Mouse (Mus musculus) adipocyte (in vitro differentiated cells): ENCODE data around the gene Astn1.

Source experiments
- DNase-seq: peaks from one replicate; pipeline ENCODE4 v3.0.0-alpha.2; 2016; ENCODE audit warnings: low spot score

Gene Astn1

DNA sequence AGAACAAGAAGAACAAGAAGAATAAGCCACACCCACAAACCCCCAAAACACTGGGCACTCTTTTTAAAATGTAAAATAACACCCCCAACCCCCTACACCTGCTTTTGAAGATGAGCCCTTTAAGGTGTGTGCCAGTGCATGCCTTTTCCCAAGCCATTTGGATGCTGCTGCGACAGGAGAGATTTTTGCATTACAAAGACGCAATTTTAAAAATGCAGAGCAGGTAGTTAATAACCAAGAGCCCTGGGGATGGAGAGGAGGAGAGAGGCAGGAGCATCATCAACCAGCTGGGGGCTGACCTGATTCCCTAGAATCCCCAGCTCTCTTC lies at the start of gene Astn1:
TSS of gene Astn1 (plus strand) at position 310 of the 328 bp plus-strand sequence.
- no peak for DNase-seq

DNA sequence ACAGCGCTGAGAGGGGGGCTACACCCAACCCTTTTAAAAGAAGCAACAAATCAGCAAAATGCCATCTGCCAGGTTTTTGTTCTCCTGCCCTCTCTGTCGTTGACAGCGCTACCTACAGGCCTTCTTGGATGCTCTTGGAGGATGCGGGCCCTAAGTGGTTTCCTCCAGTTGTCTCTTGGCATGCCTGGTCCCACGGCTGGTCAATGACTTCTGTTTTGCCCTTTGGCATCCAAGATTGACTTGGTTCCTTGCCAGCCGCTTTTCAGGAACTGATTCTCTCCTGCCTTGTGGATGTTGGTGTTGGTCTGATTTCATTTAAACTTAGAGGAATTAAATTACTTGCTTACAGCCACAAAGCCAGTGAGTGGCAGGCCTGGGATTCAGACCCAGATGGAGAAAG lies 38.7 kb upstream of the Astn1 start:
- no peak for DNase-seq

DNA sequence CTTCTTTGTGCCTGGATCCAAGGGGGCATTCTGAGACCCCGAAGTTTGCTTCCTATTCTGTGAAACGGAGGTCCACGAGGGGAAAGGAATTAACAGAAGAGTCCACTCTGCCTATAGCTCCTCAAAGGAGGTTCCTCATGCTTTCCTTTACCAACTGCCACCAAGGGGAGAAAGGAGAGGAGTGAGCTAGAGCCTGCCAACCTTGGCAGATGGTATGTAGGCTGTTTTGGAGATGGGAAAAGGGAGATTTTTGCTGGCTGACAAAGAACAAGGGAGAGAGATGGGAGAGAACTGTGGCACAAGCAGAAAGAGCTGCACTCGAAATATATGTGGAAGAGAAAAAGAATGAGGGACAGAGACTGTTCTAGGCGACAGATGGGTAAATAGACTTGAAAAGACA lies 33.9 kb upstream of the Astn1 start:
- no peak for DNase-seq

DNA sequence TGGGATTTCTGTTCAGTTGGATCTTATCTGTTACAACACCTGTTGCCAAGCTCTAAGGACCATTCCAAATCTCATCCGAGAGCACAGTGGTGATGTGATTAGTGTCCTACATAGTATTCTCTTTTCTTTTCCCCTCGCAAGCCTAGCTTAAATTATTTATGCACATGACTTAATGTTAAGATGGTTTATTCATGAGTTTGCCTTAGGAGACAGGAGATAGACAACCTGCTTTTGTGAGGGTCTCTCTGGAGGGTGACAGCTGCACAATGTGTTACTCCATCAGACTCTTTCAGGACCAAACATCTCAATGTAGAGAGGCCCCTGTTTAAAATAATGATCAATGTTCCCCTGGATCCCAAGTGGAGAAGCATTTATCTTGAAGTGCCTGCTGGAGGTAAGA lies 33.2 kb upstream of the Astn1 start:
- DNase-seq: no peak

DNA sequence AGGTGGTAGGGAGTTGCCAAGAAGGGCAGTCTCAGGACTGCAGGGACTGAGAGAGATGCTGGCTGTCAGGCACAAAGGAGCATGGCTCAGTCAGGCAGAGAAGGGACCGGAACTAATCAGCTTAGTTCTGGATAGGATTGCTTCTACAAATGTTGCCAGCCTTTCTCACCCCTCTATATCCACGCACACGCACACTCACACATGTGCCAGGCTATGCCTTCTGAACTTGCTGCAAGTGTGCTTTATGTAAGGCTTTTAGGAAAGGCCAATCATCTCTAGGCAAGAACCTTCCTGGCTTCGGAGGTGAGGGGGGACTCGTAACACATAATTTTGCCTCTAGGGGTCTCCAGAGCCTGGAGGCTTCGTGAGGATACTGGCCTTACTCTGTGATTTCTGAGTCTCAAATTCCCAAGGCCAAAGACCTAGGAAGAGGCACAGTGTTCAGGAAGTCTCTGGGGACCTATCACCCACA lies 18.8 kb upstream of the Astn1 start:
- DNase-seq: no peak

DNA sequence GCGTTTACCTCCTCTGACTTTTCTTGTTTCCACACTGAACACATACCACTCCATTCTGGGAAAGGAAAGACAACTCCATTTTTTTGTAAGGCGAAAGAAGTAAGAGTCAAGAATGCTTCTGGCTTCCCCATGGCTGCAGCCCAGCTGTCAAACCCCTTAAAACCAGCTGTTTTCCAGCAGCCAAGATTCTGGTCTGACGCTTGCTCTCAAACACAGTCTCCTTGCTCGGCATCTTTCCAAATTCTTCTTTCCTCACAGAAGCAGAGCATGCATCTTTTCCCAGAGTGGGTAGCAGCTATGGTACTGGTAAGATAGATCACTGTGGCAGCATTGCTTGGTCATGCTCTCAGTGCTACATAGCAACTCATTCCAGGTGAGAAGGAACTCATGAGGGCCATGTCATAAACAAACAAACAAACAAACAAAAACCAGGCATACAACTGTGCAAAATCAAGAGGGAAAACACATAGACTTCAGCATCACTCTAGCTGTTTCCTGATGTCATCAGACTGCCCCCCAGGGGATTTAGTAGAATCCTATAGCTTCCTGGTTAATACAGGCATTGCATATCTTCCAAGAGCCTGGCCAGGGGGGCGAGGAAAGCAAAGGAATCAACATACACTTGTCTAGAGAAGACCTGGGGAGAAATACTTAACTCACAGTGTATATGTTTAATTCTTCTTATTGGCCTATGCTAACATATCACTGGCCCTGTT lies 8.3 kb upstream of the Astn1 start:
- no peak for DNase-seq

DNA sequence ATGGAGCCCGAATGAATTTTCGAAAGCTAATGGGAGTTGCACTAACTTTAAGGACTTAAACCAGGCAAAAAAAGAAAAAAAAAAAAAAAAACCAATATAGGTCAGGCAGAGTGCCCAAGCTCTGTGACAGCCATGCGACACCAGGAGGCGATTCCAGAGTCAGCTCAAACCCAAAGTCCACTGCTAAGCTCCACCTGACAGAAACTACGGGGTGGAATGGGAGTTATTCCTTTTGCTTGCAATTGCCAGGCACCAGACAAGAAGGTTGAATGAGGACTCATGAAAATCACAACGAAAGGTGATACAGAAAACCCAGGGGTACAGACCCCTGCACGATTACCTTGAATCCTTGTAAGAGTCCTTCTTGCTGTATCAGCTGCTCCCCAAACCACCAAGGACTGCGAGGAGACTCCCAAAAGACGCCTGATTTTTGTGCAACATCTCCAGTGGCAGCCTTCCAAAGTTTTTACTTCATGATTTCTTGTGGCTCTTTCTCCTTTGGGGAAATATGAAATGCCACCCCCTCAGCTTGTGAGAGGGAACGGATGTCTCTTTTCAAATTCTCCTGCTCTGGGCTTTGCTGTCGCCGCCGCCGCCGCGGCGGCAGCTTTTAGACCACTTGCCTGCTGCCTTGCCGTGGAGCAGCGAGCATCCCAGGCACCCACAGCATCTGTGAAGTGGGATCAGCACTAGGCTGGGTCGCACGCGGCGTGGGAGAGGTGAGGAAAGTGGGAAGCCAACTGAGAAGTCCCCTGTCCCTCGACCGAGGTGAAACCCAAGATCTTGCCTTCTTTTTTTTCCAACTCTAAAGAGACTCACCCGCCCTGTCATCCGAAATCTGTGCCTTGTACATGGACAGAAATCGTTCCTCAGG lies 6.7 kb upstream of the Astn1 start:
- no peak for DNase-seq

DNA sequence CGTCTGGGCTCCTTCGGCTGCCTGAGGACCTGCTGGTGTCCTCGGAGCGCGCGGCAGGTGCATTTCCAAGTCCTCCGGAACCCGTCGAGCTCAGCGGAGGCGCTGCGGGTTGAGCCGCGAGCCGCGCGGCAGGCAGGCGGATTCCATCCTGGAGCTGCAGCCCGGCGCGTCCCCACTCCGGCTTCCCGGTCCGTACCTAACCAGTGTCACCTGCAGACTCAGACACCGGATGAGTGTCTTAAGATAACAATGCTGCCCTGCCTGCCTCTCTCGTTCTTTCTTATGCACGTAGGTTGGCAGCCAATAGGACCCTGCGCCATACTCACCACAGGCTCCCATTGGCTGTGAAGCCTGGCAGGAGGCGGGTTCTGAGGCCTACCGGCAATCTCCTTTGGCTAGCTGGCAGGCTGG lies 6.0 kb upstream of the Astn1 start, which contains the start of gene Brinp2:
TSS of gene Brinp2 (minus strand) at position 276 of the 411 bp plus-strand sequence.
- DNase-seq: no peak

DNA sequence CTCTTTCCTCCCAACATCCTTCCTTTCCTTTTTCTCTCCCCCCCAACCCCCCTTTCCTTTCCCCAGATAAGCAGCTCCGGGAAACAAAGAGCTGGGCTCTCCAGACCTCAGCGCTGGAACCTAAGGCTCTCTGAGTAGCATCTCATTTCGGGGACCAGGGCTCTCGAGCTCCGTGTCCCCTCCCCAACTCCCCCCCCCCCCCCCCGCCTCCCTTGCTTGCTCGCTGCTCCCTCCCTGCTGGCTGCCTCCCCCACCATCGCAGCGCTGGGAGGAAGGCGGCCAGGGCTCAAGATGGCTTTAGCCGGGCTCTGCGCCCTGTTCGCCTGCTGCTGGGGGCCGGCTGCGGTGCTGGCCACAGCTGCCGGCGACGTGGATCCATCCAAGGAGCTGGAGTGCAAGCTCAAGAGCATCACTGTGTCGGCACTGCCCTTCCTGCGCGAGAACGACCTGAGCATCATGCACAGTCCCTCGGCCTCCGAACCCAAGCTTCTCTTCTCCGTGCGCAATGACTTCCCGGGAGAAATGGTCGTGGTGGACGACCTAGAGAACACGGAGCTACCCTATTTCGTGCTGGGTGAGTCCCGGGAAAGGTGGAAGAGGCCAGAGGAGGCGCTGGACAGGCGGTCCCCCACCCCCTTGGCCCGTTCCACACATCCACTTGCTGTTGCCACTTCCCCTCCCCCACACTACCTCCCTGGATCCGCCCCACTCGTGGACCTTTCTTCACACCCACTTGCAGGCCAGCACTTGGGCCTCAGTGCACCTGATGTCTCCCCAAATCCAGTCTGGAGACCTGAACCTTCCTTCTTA lies 424 bp downstream of the Astn1 start:
- DNase-seq: no peak

DNA sequence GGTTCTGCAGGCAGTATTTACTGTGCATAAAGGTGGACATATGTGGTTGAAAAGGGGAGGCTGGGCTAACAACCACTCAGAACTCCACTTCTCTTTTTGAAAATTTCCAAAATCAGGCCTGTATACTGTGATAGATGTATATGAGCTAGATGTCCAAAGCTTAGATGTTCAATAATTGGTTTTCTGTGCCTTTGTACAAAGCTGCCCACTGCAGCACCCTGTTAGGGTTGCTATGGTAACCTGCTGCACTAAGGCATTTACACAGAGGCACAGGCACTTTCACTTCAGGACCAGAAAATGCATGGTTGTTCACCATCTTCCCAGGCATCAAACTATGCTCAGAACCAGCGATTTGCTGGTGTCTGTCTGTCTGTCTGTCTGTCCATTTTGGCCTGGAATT lies 2.4 kb downstream of the Astn1 start:
- DNase-seq: no peak

DNA sequence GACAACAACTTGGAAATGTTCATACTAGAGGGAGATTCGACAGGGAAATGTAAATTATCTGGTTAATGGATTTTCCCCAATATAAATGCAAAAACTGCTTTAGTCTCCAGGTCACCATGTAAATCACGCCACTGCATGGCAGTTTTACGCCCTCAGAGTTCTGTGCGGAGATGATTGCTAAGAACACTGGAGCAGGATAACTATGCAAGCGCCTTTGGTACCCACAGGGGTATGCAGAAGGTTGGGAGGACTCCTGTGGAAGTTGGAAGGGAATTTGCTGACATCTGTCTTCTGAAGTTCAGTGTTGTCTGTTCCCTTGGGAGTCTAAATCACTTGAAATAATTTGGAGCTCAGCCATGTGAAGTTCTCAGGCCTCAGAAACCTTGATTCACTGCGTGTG lies 20.2 kb downstream of the Astn1 start:
- no peak for DNase-seq

DNA sequence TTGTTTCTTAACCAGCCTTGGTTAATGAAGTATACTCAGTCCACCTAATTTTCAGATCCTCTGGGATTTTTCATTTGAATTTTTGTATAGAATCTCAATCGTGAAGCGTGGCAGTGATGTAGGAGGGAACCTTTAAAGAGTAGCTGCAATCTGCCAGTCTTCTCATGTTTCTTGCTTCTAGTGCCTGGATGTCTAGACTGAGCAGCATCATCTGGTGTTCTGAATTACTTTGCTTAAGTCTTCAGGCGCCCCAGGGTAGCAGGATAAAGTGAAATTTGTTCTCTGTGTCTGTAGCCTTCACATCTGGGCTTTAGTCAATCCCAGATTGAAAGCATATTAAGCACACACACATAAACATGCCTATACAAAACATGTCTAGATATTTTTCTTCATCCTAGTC lies 21.1 kb downstream of the Astn1 start:
- no peak for DNase-seq

DNA sequence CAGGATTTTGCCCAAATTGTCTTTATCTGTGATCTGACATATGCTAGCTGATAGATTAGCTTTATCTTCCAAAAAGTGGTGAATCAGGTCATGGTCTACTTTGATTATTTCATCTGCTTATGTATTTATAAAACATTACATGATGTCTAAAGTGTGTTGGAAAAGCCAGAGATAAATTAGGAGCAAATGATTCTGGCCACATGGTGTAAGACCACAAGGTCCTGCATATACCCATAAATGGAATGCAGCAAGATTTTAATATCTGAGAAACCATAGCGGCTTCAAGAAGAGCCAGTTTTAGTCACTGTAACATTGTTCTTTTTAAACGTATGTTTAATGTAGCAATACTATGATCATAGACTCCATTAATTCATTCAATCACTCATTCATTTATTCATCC lies 23.2 kb downstream of the Astn1 start:
- no peak for DNase-seq

DNA sequence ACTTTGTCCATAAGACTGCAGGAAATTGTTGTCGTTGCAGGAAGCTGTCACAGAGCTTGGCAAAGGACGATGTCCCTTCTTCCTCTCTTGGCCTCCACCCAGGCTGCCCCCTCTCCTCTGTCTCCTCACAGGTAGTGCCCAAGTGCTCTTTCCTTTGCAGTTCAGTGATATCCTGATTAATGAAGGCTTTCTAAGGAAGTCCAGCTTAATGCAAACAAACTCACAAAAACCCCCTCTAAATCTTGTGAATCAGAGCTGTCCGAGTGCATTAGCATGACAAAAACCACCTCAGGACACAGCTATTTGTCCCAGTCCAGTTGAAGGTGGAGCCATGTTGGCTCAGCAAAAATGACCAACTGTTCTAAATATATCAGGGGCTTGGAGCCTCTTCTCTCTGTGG lies 24.7 kb downstream of the Astn1 start:
- DNase-seq: no peak

DNA sequence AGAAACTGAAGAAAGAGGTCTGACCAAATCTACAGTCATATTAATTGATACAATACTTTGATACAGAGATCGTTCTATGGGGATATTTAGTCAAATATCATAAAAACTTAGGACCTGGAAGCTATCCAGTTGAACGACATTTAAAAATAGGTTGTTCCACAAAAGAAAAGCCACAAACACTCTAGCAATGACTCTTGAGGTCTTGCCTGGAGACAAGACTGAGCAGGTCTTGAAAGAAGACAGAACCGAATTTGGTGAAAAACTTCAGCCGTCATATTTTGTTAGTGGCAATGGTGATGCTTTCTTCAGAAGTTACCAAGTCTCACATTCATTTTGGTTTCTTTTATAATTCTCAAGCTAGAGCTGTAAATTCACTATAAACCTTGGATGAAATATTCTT lies 26.9 kb downstream of the Astn1 start:
- DNase-seq: no peak

DNA sequence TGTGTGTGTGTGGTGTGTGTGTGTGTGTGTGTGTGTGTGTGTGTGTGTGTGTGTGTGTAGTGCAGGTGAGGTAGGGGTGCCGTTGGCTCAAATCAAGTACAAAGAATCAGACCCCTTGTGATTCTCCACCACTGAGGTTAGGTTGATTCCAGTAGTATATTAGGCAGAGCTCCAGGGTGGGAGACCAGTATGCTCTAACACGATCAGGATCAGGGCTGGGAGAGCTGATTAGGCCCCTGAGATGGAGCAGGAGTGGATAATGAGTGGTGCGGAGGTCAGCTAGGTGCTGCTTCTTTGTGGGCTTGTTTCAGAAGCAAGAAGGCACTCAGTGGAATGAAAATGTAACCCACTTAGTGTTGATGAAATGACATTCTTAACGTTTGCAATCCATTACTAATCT lies 28.6 kb downstream of the Astn1 start:
- DNase-seq: no peak

DNA sequence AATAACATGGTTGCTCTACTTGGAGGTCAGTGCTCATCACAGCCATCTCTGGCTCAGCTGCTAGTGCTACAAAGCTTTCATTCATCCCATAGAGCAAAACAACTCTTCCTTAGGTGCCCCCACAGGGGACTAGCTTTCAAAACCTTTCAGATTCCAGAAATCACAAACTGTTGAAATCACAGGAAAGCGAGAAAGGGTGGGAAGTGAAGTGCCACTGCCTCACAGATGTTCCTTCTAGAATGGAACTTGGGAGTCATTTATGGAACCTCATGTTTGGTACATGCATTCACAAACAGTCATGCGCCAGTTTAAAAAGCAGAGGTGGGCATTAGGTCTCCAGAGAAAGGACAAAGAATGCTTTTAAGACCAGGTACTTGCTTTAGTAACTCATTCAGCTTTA lies 35.0 kb downstream of the Astn1 start:
- DNase-seq: no peak

DNA sequence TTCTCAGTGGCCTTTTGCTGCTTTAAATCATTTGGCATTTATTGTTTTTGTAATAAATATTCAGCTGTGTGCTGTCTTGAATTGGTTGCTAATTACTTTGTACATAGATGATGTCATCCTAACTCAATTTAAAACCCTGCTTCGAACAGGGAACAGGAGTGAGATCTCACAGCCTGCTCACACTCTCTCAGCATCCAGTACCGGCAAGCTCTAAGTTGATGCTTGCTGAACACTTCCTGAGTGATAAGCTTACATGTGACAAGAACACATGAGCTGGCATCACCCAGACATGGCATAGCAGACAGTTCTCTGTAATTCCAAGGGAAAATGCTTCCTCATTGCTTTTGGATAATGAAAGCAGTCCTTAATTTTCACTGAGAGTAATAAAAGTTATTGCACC lies 38.8 kb downstream of the Astn1 start:
- DNase-seq: no peak

DNA sequence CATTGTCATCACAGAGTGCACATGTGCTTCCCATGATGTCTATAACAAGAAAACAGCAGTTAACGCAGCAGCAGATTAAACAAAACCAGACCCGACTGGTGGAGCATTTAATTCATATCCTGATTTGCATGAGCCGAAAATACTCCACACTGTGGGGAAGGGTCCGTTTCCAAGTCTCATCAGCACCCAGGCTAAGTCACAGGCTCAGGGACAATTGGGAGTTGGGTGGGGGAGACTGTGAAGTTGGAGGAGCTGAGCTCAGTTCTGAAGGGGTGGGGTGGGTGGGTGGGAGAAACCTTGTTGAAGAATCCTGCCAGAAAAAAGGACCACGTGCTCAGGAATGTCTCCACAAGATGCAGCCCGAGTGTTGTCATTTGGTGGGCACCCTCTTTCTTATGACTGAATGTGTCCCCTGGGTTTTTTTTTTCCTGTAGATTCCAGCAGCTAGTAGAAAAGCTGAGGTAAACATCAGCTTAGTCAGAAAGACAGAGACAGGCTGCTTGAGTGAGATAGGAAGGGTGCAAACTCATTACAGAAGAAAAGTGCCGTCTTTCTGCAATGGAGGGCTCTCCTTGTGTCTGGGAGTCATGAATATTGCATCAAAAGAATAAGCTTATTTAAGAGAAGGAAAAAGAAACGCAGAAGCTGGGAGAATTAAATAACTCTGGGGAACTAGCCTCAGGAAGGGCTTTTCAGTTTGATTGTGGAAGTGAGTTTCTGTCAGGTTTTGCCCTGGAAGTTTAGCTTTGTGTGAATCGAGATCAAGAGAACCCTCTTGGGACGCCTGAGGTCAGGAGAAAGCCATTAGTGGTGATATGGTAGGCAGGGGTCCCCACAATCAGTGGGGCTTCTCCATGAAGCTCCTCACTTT lies 44.1 kb downstream of the Astn1 start:
- DNase-seq: no peak

DNA sequence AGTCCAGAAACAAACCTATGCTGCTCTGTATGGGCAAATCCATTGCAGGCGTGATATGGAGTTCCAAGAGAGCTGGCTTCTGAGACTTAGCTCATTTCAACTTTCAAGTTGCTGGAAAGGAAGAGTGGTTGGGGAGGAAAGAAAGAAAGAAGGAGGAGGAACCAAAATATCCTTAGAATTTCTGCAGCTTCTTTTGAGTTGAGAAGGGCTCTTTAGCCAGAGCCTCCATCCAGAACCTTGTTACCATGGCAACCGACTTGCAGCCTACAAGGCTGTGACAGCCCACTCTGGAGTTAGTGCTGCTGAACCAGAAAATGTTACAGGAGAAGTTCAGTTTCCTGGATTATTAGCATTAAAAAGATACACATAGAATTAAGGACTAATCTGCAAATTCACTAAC lies 46.1 kb downstream of the Astn1 start:
- no peak for DNase-seq

DNA sequence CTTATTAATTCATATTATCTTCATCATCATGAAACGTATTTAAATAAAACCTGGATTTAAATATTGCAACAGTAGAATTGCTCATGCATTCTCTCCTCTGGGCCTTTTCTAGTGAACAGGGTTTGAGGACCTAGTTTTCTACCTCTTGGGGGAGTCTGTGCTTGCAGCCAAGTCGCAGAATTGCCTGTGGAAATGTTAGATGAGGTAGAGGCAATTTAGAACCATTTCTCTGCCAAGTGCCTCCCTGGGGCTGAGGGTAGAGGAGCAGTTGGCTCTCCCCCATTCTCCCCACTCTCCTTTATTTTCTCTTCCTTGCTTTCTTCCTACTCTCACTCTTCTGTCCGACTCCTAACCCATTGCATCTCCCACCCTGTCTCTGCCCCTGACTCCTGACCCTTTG lies 49.1 kb downstream of the Astn1 start:
- no peak for DNase-seq

DNA sequence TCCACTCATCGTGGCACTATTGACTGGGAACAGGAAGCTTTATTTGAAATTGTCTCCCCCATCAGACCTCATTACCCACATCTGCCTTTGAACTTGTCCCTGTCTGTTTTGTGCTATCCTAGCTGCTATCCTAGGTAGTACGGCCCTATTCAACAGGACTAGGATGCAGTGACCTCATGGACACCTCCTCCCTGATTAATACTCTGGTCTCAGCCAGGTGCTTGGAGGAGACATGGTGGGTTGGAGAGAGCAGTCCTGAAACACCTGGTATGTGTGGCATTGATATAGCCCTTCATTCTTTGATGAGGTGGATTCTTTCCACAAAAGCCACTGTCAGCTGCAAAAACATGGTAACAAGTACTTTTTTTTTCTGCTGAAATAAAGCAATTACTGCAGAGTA lies 52.1 kb downstream of the Astn1 start:
- no peak for DNase-seq
